Mouse (Mus musculus) macrophage (primary cell): Measurements from ENCODE around the gene Trafd1. TPM values are rescaled to one million over a fixed set of nuclear protein-coding genes. Genes with fewer than 3 reads are reported as not detected.

Experiments used
- H3K27ac ChIP-seq: fragments of 350-480 bp; formaldehyde crosslinking; 2 replicates; pipeline ENCODE4 v1.9.0; 2021
- H3K36me3 ChIP-seq: fragments of 350-480 bp; formaldehyde crosslinking; 2 replicates; pipeline ENCODE4 v1.9.0; 2021; ENCODE audit errors: inconsistent target
- H3K4me3 ChIP-seq: fragments of 350-480 bp; formaldehyde crosslinking; 2 replicates; pipeline ENCODE4 v1.9.0; 2021; ENCODE audit errors: inconsistent target
- H3K79me2 ChIP-seq: fragments of 350-480 bp; formaldehyde crosslinking; 2 replicates; pipeline ENCODE4 v1.9.0; 2021; ENCODE audit errors: inconsistent target
- WGBS: methylation state at CpG from one replicate; pipeline ENCODE4 v1.1.7; 2026; ENCODE audit warnings: inconsistent platforms; ENCODE audit not compliant: missing documents; 5-methylcytosine and 5-hydroxymethylcytosine counted together
- polyA plus RNA-seq: library from polyadenylated mRNA; stranded (reverse); fragments of 250-400 nt; gene quantifications from 3 replicates; pipeline ENCODE4 v1.2.4, GENCODE M21; 2018; ENCODE audit warnings: inconsistent platforms
- total RNA-seq, 78 experiments: library from RNA; depleted of rRNA; stranded (reverse); fragments of 250-400 nt; gene quantifications; 1 replicate in 9 of 78; 2 replicates in 24 of 78; 3 replicates in 43 of 78; 4 replicates in 2 of 78; pipeline ENCODE4 v1.2.4; 2018; ENCODE audit warnings: inconsistent platforms in 56 of 78

The Trafd1 gene
- total RNA-seq (2018; cell fraction: chromatin; rRNA removed), result 1,000 to 10,000 TPM in 14 of 26 experiments, 100 to 1,000 TPM in 12; 286 to 2,059 (median 1,214) TPM
- 100 to 1,000 TPM; 129 to 462 (median 246) TPM for total RNA-seq (2018; cell fraction: cytosol; rRNA removed)
- 1,000 to 10,000 TPM in 9 of 26 experiments, 100 to 1,000 TPM in 17; 314 to 1,459 (median 713) TPM for total RNA-seq (2018; cell fraction: nucleus; rRNA removed)
- polyA plus RNA-seq, result 97.3 to 304 TPM (median 148 TPM) in 3 replicates

DNA sequence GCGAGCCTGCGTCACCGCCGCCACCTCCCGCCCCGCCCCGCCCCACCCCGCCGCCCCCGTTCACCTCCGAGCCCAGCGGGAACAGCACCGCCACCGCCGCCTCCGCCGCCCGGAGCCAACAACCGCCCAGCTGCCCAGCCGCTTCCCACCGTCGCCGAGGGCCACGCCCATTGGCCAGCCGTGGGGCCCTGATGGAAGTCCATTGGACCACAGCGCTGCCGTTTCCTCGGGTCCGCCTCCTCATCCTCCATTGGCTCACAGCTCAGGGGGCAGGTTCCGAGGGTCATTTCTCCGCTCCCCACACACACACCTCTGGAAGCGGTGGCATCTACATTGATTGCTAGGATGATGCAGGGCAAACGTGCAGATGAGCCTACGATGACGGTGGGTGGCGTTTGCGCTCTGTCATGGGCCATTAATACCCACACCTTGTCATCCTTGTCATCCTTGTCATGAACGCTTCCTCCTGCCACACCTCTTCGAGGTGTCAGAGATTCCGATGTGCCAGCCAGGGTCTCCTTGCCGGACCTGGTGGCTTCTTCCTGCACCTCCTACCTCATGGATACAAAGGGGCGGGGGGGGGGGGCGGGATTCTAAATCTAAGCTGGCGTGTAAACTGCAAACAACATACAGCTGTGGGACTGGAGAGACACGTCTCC lies at the start of gene Trafd1:
Gene Trafd1 (minus strand): TSS at position 172 of the 659 bp plus-strand sequence.
- Histone ChIP-seq H3K4me3 (peak within 1 kb of the TSS; percentile 88), H3K79me2 (peaks cover 45% of the 10 kb centered on the region), H3K36me3 (peaks cover 27% of the 10 kb centered on the region), H3K27ac (peak within 1 kb of the TSS; percentile 96)
- WGBS, result under 1% methylated on average over 33 of the region's 45 CpGs

GRCm38 (mm10) chr5:121428954-121429353 lies 43.5 kb upstream of the Trafd1 start:
- Histone ChIP-seq H3K4me3 (no peak overlapping the region), H3K27ac (no peak overlapping the region), H3K79me2 (no peaks in the 10 kb centered on the region; the same call in 1 of the 2 replicates), H3K36me3 (peaks cover 90% of the 10 kb centered on the region)
- WGBS, result 96% methylated on average over 3 of the region's 3 CpGs

GRCm38 (mm10) chr5:121423297-121423696 lies 37.9 kb upstream of the Trafd1 start:
- no peak overlapping the region for H3K4me3 ChIP-seq
- 97% methylated on average over 4 of the region's 10 CpGs for WGBS
- no peak overlapping the region for H3K27ac ChIP-seq
- H3K36me3 ChIP-seq, result peaks cover 85% of the 10 kb centered on the region
- no peaks in the 10 kb centered on the region; the same call in 1 of the 2 replicates for H3K79me2 ChIP-seq

DNA sequence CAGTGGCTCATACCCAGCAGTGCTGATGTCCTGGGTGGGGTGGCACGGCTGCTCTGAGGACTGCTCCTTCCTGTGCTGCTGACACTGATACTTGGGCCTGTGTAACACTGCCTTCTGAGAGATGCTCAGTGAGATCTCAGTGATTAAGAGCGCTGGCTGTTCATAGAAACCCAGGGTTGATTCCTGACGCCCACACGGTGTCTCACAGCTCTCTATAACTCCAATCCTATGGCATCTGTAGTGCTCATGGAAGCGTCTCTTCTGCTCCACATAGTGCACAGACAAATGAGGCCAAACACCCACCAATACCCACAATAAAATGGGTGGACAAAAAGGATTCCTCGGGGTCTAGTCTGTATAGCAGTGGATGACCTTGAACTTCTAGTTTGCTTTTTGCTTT lies 37.4 kb upstream of the Trafd1 start:
- 98% methylated on average over 6 of the region's 6 CpGs for WGBS
- Histone ChIP-seq H3K36me3 (peaks cover 85% of the 10 kb centered on the region), H3K79me2 (no peaks in the 10 kb centered on the region), H3K4me3 (no peak overlapping the region), H3K27ac (no peak overlapping the region)

DNA sequence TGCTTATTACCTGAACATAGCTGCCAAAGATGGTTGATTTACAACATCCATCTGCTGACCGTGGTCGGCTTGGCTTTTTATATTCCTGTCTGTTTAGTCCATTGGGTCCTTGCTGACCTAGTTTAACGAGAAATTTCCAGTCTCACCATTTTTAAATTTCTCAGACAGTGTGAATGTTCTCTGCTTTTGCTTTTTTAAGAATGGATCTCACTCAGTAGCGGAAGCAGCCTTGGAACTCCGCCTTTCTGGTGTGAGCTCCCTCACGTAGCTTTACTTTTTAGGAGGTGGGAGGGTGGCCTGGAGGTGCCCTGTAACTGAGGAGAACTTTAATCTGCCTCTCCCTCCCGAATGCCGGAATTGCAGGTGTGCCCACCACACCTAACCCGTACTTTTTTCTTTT lies 35.3 kb upstream of the Trafd1 start:
- 98% methylated on average over 9 of the region's 9 CpGs for WGBS

GRCm38 (mm10) chr5:121410975-121411374 lies 25.5 kb upstream of the Trafd1 start:
- H3K27ac ChIP-seq, result no peak overlapping the region
- peaks cover 73% of the 10 kb centered on the region for H3K36me3 ChIP-seq
- H3K4me3 ChIP-seq, result no peak overlapping the region
- H3K79me2 ChIP-seq, result peaks cover 72% of the 10 kb centered on the region
- WGBS, result 96% methylated on average over 4 of the region's 4 CpGs

More for the DNA sequence above, 35.3 kb upstream of the Trafd1 start:
- H3K27ac ChIP-seq, result no peak overlapping the region
- no peak overlapping the region for H3K4me3 ChIP-seq
- H3K36me3 ChIP-seq, result peaks cover 86% of the 10 kb centered on the region
- H3K79me2 ChIP-seq, result no peaks in the 10 kb centered on the region

- Histone ChIP-seq H3K4me3 (no peak overlapping the region), H3K27ac (no peak overlapping the region), H3K36me3 (peaks cover 44% of the 10 kb centered on the region), H3K79me2 (peaks cover 97% of the 10 kb centered on the region)
- 90% methylated on average over 8 of the region's 8 CpGs for WGBS
These were observed 22.4 kb upstream of the Trafd1 start for GRCm38 (mm10) chr5:121407856-121408255.

- no peak overlapping the region for H3K4me3 ChIP-seq
- H3K79me2 ChIP-seq, result peaks cover 78% of the 10 kb centered on the region
- H3K27ac ChIP-seq, result peak overlapping the region; percentile 65
- 91% methylated on average over 5 of the region's 5 CpGs for WGBS
- no peaks in the 10 kb centered on the region for H3K36me3 ChIP-seq
These were observed 15.4 kb upstream of the Trafd1 start for GRCm38 (mm10) chr5:121400849-121401248.

DNA sequence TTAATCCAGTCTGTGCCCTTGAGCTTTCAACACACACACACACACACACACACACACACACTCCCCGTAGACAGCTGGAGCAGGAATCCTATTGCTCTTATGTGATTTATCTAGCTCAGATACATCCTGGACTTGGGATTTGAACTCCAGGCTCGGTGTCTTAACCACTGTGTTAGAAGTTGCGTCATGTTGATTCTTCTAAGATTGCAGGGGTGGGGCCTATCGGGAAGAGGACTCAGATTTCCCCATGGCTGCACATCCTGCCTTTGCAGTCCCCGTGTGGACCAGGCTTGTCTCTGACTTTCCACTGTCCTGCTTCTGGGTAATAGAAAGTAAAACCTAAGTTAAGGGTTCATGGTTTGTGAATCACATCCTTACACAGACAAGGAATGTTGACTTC lies 14.6 kb upstream of the Trafd1 start:
- no peaks in the 10 kb centered on the region for H3K36me3 ChIP-seq
- peak overlapping the region; percentile 74; the same call in 1 of the 2 replicates for H3K4me3 ChIP-seq
- 24% methylated on average over 5 of the region's 5 CpGs for WGBS
- H3K27ac ChIP-seq, result peak overlapping the region; percentile 65
- H3K79me2 ChIP-seq, result peaks cover 71% of the 10 kb centered on the region

DNA sequence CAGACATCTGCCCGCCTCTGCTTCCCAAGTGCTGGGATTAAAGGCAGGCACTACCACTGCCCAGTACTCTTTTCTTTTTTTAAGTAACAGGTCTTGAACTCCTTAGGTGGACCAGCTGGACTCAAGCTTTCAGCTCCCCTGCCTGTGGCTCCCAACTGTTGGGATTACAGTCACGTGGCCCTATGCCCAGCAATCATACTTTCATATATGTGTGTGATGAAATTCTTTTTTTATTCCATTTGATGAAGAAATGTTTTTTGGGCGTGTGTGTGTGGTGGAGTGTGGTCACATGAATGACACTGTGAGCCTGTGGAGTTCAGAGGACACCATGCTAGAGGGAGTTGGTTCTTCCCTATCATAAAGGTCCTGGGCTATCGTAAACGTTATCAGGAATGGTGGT lies 14.1 kb upstream of the Trafd1 start:
- peaks cover 65% of the 10 kb centered on the region for H3K79me2 ChIP-seq
- 52% methylated on average over 5 of the region's 5 CpGs for WGBS
- no peaks in the 10 kb centered on the region for H3K36me3 ChIP-seq
- H3K4me3 ChIP-seq, result peak overlapping the region; percentile 74
- H3K27ac ChIP-seq, result peak overlapping the region; percentile 65

DNA sequence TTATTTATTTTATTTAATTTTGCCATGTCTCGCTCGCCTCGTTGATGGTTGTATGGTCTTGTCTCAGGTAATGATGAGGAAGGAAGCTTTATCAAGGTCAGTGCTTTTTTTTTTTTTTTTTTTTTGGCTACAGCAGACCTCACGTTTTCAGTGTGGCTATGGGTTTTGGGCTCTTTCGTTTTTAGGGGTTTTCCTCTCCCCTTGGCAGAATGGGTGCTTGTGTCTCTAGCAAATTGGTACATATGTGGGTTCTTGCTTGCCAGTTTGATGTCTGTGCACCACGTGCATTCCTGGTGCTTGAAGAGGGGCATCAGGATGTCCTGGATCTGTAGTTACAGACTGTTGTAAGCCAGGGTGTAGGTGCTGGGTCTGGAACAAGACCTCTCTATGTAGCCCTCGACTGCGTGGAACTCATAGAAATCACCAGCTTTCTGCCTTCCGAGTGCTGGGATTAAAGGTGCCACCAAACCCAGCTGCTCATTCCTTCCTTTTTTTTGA lies 13.6 kb upstream of the Trafd1 start:
- peaks cover 60% of the 10 kb centered on the region for H3K79me2 ChIP-seq
- H3K4me3 ChIP-seq, result peak overlapping the region; percentile 74
- no peaks in the 10 kb centered on the region for H3K36me3 ChIP-seq
- 23% methylated on average over 9 of the region's 9 CpGs for WGBS
- H3K27ac ChIP-seq, result peak overlapping the region; percentile 65

GRCm38 (mm10) chr5:121398146-121398964 lies 12.9 kb upstream of the Trafd1 start:
- peak overlapping the region; percentile 74 for H3K4me3 ChIP-seq
- peaks cover 54% of the 10 kb centered on the region for H3K79me2 ChIP-seq
- under 1% methylated on average over 65 of the region's 67 CpGs for WGBS
- H3K27ac ChIP-seq, result peak overlapping the region; percentile 65
- no peaks in the 10 kb centered on the region for H3K36me3 ChIP-seq

GRCm38 (mm10) chr5:121397187-121398145 lies 12.0 kb upstream of the Trafd1 start, which contains the start of gene Naa25:
Gene Naa25 (plus strand): TSS chr5:121397936.
- peaks cover 45% of the 10 kb centered on the region for H3K79me2 ChIP-seq
- WGBS, result 7% methylated on average over 52 of the region's 53 CpGs

More at GRCm38 (mm10) chr5:121397187-121398145, 12.0 kb upstream of the Trafd1 start, which contains the start of gene Naa25:
- Histone ChIP-seq H3K4me3 (peak within 1 kb of the TSS; percentile 74), H3K27ac (peak within 1 kb of the TSS; percentile 65), H3K36me3 (no peaks in the 10 kb centered on the region)
